Mouse (Mus musculus) midbrain, embryonic 13.5 days (tissue): ENCODE data around the gene Gigyf2. TPM values are rescaled to one million over a fixed set of nuclear protein-coding genes. Genes with fewer than 3 reads are reported as not detected.

Experiments used
- ATAC-seq: fragments of 200-750 bp; cut with Nextera tagmentation; 2 replicates; pipeline ENCODE4 v1.8.0; 2017; ENCODE audit warnings: mild to moderate bottlenecking, moderate TSS enrichment, moderate library complexity
- H3K27ac ChIP-seq: fragments of 300-500 bp; sonication (generic); 2 replicates; pipeline ENCODE4 v1.5.1; 2015; ENCODE audit warnings: inconsistent platforms, mild to moderate bottlenecking, moderate library complexity
- H3K27me3 ChIP-seq: fragments of 300-500 bp; sonication (generic); 2 replicates; pipeline ENCODE4 v1.6.1; 2015; ENCODE audit warnings: mild to moderate bottlenecking, inconsistent platforms
- H3K36me3 ChIP-seq: fragments of 300-500 bp; sonication (generic); 2 replicates; pipeline ENCODE4 v1.6.1; 2015; ENCODE audit warnings: mild to moderate bottlenecking, inconsistent platforms
- H3K4me1 ChIP-seq: fragments of 300-500 bp; sonication (generic); replicated peaks from 2 replicates; pipeline ENCODE4 v1.6.1; 2015; ENCODE audit warnings: inconsistent platforms
- H3K4me2 ChIP-seq: fragments of 300-500 bp; sonication (generic); replicated peaks from 2 replicates; pipeline ENCODE4 v1.6.1; 2015; ENCODE audit warnings: moderate library complexity, mild to moderate bottlenecking, inconsistent platforms
- H3K4me3 ChIP-seq: fragments of 300-500 bp; sonication (generic); replicated peaks from 2 replicates; pipeline ENCODE4 v1.5.1; 2015; ENCODE audit warnings: mild to moderate bottlenecking, inconsistent platforms
- H3K9ac ChIP-seq: fragments of 300-500 bp; sonication (generic); replicated peaks from 2 replicates; pipeline ENCODE4 v1.6.1; 2015; ENCODE audit warnings: mild to moderate bottlenecking, inconsistent platforms
- H3K9me3 ChIP-seq: fragments of 300-500 bp; sonication (generic); 2 replicates; pipeline ENCODE4 v1.6.1; 2016; ENCODE audit warnings: mild to moderate bottlenecking, inconsistent platforms
- WGBS: fragments of 180-500 bp; shearing (Covaris S2); methylation state at CpG from one replicate; pipeline ENCODE4 v1.1.7; 2015; 5-methylcytosine and 5-hydroxymethylcytosine counted together
- polyA plus RNA-seq: library from polyadenylated mRNA; unstranded; fragments of >200 nt; fragmentation: Nextera tagmentation; extraction: Ambion mirVana; gene quantifications from 2 replicates; pipeline ENCODE4 v1.2.1, GENCODE M21; 2015

Gene Gigyf2
- polyA plus RNA-seq, 1 experiment from 2014 or later = 74.5 TPM

DNA sequence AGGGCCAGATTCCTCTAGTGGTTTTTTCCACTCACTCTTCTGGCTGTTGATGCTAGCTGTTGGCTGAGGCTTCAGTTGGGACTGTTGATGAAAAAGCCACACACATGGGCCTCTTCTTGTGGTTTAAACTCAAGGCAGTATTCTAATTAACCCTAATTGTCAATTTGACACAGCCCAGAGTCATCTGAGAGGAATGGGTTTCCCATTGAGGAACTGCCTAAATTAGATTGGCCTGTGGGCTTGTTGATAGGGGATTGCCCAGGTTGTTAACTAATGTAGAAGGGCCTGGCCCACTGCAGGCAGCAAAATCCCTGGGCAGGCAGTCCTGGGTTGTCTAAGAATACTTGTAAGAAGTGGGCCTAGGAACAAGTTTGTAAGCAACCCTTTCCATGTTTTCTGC is 2.1 kb upstream of the Gigyf2 start:
- Histone ChIP-seq H3K36me3 (no peaks in the 10 kb centered on the region), H3K9me3 (peaks cover 18% of the 10 kb centered on the region), H3K27ac (no peak overlapping the region), H3K4me3 (no peak overlapping the region), H3K27me3 (no peaks in the 10 kb centered on the region), H3K4me1 (peaks cover 16% of the 10 kb centered on the region), H3K4me2 (no peak overlapping the region), H3K9ac (no peak overlapping the region)
- ATAC-seq = no peak

DNA sequence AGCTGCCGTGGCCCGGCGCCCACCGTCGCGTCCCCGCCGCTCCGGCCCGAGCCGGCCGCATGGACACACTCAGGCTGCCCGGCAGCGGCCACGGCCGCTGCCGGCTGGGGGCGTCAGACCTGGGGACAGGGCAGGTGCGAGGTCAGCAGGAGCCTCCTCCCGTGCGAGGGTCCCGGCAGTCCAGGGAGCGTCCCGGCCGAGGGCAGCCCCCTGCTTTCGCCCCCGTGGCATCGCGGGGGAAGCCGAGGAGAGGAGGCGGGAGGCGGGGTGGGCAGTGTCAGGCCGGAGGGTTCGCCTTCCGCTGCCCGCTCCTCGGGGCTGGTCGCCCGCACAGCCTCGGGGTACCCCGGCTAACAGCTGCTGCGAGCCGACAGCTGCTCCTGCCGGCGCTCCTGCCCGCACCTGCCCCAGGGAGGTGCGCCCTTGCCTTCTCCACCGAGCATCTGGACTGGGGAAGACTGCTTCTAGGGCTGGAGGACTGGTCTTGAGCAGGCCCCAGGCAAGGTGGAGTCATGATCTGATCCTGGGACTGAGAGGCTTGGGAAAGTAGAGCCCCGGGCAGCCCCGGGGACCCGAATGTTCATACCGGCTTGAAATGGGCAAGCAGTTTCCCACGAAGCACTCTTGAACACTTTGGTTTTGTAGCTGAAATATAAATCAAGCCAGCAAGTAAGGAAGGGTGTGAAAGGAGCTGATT is 515 bp downstream of the Gigyf2 start:
- no peaks in the 10 kb centered on the region for H3K9me3 ChIP-seq
- under 1% methylated on average over 52 of the region's 53 CpGs for WGBS
- H3K27ac ChIP-seq = peak overlapping the region; percentile 94
- ATAC-seq = peak; percentile 78
- no peaks in the 10 kb centered on the region for H3K27me3 ChIP-seq
- peak overlapping the region; percentile 98 for H3K4me3 ChIP-seq
- H3K4me2 ChIP-seq = peak overlapping the region; percentile 78
- H3K36me3 ChIP-seq = no peaks in the 10 kb centered on the region
- peaks cover 19% of the 10 kb centered on the region for H3K4me1 ChIP-seq
- H3K9ac ChIP-seq = peak overlapping the region; percentile 98

DNA sequence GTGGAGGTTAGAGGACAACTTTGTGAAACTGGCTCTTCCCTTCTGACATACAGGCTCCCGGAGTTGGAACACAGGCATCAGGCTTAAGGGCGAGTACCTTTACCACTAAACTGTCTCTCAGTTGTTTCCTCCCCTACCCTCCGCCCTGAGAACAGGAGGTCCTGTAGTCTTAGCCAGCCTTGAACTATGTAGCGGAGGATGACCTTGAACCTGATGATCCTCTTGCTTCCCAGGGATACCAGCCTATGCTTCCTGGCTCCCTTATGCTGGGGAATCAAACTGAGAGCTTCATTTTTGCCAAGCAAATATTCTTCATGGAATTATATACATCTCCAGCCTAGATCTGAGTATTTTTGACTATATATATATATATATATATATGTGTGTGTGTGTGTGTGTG is 5.0 kb downstream of the Gigyf2 start:
- no peaks in the 10 kb centered on the region for H3K9me3 ChIP-seq
- H3K27me3 ChIP-seq = no peaks in the 10 kb centered on the region
- H3K27ac ChIP-seq = no peak overlapping the region
- H3K4me1 ChIP-seq = peaks cover 19% of the 10 kb centered on the region
- no peak overlapping the region for H3K4me2 ChIP-seq
- no peak overlapping the region for H3K4me3 ChIP-seq
- ATAC-seq = no peak
- H3K36me3 ChIP-seq = peaks cover 20% of the 10 kb centered on the region
- no peak overlapping the region for H3K9ac ChIP-seq
- WGBS = 98% methylated on average over 4 of the region's 4 CpGs

DNA sequence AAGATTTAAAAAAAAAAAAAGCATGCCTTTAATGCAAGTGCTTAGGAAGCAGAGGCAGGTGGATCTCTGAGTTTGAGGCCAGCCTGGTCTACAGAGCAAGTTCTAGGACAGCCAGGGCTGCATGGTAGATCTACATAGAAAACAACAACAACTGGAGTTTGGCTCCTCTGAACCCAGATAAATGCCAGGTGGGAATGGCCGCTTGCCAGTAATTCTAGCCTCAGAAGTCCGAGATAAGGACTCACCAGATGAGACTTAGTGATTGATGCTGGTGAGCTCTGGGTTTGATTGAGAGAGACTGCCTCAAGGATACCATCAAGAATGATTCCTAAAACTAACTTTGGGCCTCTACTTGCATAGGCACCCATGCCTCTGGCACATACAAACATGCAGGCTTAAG is 23.8 kb downstream of the Gigyf2 start:
- Histone ChIP-seq H3K36me3 (peaks cover 12% of the 10 kb centered on the region), H3K4me3 (no peak overlapping the region), H3K4me2 (no peak overlapping the region), H3K4me1 (no peaks in the 10 kb centered on the region), H3K9ac (no peak overlapping the region), H3K9me3 (no peaks in the 10 kb centered on the region), H3K27me3 (no peaks in the 10 kb centered on the region), H3K27ac (no peak overlapping the region)
- WGBS = 96% methylated on average over 2 of the region's 2 CpGs
- ATAC-seq = no peak

DNA sequence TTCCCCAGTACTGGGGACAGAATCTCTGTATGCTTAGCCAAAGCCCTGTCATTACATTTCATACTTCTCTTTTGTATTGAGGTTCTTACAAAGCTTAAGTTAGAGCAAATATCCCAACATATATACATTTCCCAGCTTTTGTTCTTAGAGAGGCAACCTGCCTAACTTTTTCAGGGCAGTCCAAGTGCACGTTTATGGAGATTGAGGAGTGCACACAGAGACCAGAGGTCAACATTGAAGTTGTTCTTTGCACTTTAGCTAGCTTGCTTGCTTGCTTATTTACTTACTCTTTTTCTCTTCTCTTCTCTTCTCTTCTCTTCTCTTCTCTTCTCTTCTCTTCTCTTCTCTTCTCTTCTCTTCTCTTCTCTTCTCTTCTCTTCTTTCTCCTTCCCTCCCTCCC is 33.5 kb downstream of the Gigyf2 start:
- Histone ChIP-seq H3K4me1 (no peaks in the 10 kb centered on the region), H3K9me3 (no peaks in the 10 kb centered on the region), H3K27me3 (no peaks in the 10 kb centered on the region), H3K4me2 (no peak overlapping the region), H3K27ac (no peak overlapping the region), H3K36me3 (peaks cover 17% of the 10 kb centered on the region), H3K4me3 (no peak overlapping the region), H3K9ac (no peak overlapping the region)
- no peak for ATAC-seq
- WGBS = 75% methylated on average over 1 of the region's 1 CpGs

DNA sequence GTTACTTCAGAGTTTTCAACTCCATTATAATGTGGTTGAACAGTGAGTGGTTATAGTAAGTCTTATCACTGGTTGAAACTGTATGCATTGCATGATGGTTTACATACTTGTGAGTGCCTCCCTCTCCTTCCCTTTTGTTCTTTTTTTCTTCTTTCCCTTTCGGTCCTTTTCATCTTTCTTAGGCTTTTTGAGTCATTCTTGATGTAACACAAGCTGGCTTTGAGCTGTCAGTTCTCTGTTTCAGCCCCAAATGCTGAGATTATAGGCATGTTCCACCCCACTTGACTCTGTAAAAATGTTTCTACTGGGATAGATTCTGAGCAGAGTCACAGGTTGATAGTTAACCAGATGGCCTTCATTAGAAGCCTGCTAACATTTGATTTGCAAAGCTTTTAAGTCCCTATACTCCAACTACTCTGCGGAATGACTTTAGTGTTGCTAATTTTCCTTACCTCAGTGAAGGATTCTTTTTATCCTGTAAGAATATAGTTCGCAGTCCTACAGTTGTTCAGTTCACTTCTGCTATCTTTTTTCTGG is 51.3 kb downstream of the Gigyf2 start:
- H3K9me3 ChIP-seq = no peaks in the 10 kb centered on the region
- H3K9ac ChIP-seq = no peak overlapping the region
- H3K36me3 ChIP-seq = peaks cover 32% of the 10 kb centered on the region
- H3K4me3 ChIP-seq = no peak overlapping the region
- no peak overlapping the region for H3K27ac ChIP-seq
- H3K4me2 ChIP-seq = no peak overlapping the region
- H3K27me3 ChIP-seq = no peaks in the 10 kb centered on the region
- 90% methylated on average over 3 of the region's 3 CpGs for WGBS
- no peak for ATAC-seq
- H3K4me1 ChIP-seq = no peaks in the 10 kb centered on the region

DNA sequence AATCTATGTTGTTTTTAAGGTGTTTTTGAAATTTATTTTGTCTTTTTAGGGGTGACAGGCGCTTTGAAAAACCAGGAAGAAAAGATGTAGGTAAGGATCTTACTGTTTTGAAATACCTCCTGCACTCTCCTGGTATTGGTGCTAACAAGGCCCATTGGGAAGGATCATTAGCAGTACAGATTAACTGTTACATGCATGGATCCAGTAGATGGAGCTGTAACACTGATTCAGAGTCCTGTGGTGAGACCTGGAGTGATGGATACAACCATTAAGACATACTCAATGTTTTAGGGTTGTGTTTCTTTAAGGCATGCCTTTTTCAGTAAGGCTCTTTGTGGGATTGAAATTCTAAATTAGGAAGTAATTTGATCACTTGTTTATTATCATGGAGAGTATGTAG is 53.1 kb downstream of the Gigyf2 start:
- Histone ChIP-seq H3K4me2 (no peak overlapping the region), H3K27ac (no peak overlapping the region), H3K4me3 (no peak overlapping the region), H3K4me1 (no peaks in the 10 kb centered on the region), H3K9ac (no peak overlapping the region), H3K27me3 (no peaks in the 10 kb centered on the region), H3K36me3 (peaks cover 22% of the 10 kb centered on the region), H3K9me3 (no peaks in the 10 kb centered on the region)
- 96% methylated on average over 1 of the region's 1 CpGs for WGBS
- no peak for ATAC-seq

DNA sequence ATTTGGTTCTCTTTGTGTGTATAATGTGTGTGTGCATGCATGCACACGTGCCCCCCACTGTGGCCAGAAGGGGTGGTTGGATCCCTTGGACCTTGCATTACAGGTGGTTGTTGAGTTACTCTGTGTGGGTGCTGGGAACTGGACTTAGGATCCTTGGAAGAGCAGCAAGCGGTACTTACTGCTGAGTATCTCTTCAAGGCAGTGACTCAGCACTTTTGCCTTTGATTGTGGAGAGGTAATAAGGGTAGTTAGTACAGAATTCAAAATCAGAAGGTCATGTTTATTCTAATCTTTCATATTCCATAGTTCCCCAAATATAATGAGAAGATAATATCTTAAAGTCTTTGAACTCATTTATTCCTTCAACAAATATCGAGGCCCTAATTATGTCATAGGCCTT is 54.4 kb downstream of the Gigyf2 start:
- Histone ChIP-seq H3K27me3 (no peaks in the 10 kb centered on the region), H3K9me3 (no peaks in the 10 kb centered on the region), H3K4me2 (no peak overlapping the region), H3K9ac (no peak overlapping the region), H3K4me3 (no peak overlapping the region), H3K27ac (no peak overlapping the region), H3K36me3 (peaks cover 17% of the 10 kb centered on the region), H3K4me1 (no peaks in the 10 kb centered on the region)
- WGBS = 94% methylated on average over 3 of the region's 3 CpGs
- no peak for ATAC-seq

DNA sequence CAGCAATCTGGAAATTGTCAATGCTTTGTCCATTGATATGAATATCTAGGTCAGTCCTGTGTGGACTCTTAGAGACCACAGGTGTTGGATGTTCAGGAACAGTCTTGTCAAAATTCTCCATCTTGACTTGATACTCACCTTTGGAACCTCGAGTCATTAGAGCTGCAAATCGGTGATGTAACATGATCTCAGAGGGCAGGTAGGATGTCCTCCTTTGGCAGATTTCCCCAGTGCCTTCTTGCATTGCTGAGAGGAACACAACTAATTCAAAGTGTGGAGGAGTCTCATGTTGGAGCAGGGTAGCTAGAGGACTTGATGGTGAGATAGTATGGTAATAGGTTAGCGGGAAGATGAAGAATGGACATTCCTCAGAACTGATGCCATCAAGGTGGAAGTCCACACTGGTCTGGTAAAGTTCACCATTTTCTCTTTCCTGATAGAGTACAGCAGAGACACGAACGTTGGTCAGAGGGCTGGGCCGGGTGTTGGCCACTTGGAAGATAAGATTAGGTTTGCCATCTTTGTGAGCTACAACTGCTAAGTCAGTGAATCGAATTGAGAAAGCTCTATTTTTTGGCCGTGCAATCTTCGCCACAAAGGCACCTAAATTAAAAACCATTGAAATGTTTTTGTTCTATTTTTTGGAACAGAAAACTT is 59.8 kb downstream of the Gigyf2 start:
- Histone ChIP-seq H3K4me2 (no peak overlapping the region), H3K9ac (no peak overlapping the region), H3K4me3 (no peak overlapping the region), H3K9me3 (no peaks in the 10 kb centered on the region), H3K27me3 (no peaks in the 10 kb centered on the region), H3K4me1 (no peaks in the 10 kb centered on the region), H3K36me3 (peaks cover 26% of the 10 kb centered on the region), H3K27ac (no peak overlapping the region)
- 92% methylated on average over 9 of the region's 9 CpGs for WGBS
- ATAC-seq = no peak

DNA sequence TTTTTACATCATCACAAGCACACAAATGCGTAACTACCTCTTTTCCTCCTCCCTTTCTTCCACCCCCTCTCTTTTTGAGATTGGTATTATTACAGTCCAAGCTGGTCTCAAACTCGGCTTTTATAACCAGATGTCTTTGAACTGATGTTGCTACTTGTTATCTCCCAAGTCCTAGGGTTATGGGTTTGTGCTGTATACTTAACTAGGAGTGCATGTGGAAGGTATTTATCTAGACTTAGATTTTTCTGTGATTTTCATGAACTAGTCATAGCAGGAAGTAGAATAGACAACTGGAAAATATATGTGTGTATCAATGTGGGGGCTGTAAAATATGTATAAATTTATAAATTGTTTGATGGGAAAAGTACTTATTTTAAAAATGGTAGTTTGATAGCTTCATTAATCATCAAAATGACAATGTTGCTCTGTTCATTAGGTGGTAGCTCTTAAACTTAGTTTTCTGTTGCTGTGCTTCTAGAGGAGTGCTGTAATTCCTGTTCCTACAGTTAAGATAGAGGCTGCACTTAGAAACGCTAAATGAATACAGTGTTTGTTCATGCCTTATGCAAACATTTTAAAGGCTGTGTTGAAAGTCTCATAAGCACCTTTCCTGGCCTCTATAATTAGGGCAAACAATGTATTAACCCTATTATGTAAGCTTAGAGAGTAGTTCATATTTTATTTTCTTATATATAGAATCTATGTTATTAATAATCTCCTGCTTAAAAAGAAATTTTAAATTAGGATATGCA is 66.8 kb downstream of the Gigyf2 start:
- 90% methylated on average over 3 of the region's 3 CpGs for WGBS
- no peak for ATAC-seq

DNA sequence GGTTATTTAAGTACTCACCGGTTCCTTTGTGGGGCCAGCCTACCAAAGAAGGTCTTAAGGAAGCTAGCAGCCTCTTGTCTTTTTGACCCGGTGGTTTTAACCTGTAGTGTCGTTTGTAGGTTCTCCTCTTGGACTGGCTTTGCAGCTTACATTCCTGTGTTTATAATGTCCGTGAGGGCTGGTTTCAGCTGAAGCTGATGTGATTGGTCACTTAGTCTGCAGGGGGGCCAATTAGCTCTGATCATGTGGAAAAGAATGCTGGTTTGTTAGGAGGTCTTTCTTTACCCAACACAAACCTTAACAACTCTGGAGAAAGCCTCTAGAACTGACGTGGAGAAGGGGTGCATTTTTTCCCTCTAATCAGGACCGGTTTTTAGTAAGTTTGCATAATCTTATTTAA is 67.8 kb downstream of the Gigyf2 start, which contains the start of gene Kcnj13:
Gene Kcnj13 (minus strand): TSS at position 136 of the 400 bp plus-strand sequence.
- Histone ChIP-seq H3K4me1 (no peaks in the 10 kb centered on the region), H3K4me3 (no peak within 1 kb of the TSS), H3K36me3 (peaks cover 22% of the 10 kb centered on the region), H3K4me2 (no peak within 1 kb of the TSS), H3K9ac (no peak within 1 kb of the TSS), H3K27ac (no peak within 1 kb of the TSS), H3K9me3 (no peaks in the 10 kb centered on the region), H3K27me3 (no peaks in the 10 kb centered on the region)
- ATAC-seq = no peak
- 36% methylated on average over 6 of the region's 6 CpGs for WGBS

More for the DNA sequence above, 66.8 kb downstream of the Gigyf2 start:
- Histone ChIP-seq H3K9me3 (no peaks in the 10 kb centered on the region), H3K27ac (no peak overlapping the region), H3K36me3 (peaks cover 27% of the 10 kb centered on the region), H3K27me3 (no peaks in the 10 kb centered on the region), H3K9ac (no peak overlapping the region), H3K4me1 (no peaks in the 10 kb centered on the region), H3K4me3 (no peak overlapping the region), H3K4me2 (no peak overlapping the region)

DNA sequence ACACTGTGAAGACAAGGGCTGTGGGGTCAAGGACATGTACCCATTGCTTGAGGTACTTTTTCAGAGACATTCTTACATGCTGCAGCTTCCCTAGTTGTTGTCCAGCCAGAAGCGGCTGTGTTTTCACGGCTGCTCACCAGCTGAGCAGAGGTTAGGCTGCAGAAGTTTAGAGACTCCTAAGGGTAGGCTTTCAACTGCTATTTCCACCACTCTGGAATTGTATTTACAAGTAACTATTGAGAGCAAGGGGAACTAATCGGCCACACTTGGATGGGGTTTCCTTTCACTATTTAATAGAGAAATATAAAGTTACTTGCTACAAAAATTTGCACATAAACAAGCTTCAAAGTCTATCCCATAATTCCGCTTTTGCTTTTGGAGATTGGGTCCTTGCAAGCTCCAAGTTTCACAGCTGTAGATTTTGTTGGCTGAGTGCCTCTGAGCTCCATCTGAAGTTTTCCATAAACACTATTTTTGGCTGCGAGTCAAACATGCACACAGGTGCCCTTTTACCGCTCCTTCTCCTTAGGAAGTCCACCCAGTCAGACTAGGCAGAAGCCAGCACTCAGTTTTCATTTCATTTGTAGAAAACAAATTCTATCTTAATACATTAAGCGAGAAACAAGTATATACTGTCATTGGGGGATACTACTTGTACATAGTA is 70.3 kb downstream of the Gigyf2 start:
- H3K27ac ChIP-seq = no peak overlapping the region
- 91% methylated on average over 7 of the region's 7 CpGs for WGBS

More for the DNA sequence above, 70.3 kb downstream of the Gigyf2 start:
- Histone ChIP-seq H3K4me1 (no peaks in the 10 kb centered on the region), H3K9ac (no peak overlapping the region), H3K9me3 (no peaks in the 10 kb centered on the region), H3K4me3 (no peak overlapping the region), H3K4me2 (no peak overlapping the region), H3K36me3 (peaks cover 9% of the 10 kb centered on the region), H3K27me3 (no peaks in the 10 kb centered on the region)
- no peak for ATAC-seq
